Mouse (Mus musculus): ENCODE results near the gene Cdkn1a.

DNA sequence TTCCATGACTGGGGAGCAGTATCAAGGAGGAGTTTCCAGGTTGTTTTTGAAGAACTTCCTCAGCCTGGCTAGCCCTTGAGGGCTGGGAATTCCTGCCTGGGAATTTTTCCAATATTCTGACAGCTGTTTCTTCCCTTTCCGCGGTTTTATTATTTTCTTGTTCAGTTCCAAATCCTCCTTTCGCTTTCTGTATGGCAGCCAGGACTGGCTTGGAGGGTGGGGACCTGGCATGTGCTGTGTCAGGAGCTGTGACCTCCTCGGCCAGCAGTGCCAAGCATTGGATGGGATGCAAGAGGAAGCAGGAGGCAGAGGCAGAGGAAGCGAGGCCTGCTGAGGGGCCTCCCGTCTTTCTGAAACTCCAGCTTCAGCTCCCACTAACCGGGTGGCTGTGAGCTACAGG lies 36.9 kb upstream of the Cdkn1a start:
- TF ChIP-seq CTCF (IDR thresholded peaks at IDR 0.05; ENCODE audit: control insufficient read depth, insufficient read depth, insufficient replicate concordance, low read depth, low read length) (no peak), POLR2A (IDR thresholded peaks at IDR 0.05; ENCODE audit: control insufficient read depth, low read depth, low read length) (no peak)

Data from testis, adult 2 months (tissue).